Comparison of ENCODE assay signal across 8 mouse cellular contexts in genomic region chr7:16405073-16405455, GRCm38 (mm10). TPM values are rescaled to one million over a fixed set of nuclear protein-coding genes. Genes with fewer than 3 reads are reported as not detected.
DNase-seq lines count a peak whose midpoint lies in the region; ATAC-seq lines count a peak whose summit lies in the region.

No protein-coding gene starts in this region.

- H3K27me3 ChIP-seq in forebrain, embryonic 16.5 days (replicated peaks; ENCODE audit: control insufficient read depth, insufficient read depth, low read length): no peaks in the 10 kb centered on the region
- no peaks in the 10 kb centered on the region for H3K27me3 ChIP-seq in hindbrain, embryonic 10.5 days (ENCODE audit: insufficient read depth, poor library complexity, severe bottlenecking)
- no peaks in the 10 kb centered on the region for H3K27me3 ChIP-seq in limb, embryonic 15.5 days
- no peaks in the 10 kb centered on the region for H3K27me3 ChIP-seq in midbrain, embryonic 15.5 days (replicated peaks)

- peak; percentile 12 to 22 for DNase-seq in B cell, adult 2 months
- peak; percentile 61 for DNase-seq in adrenal gland, postnatal 10 days
- no peak for DNase-seq in hindbrain, embryonic 10.5 days (ENCODE audit: low spot score)
- DNase-seq in thymus, postnatal 10 days (ENCODE audit: low spot score in 2 of 2): peak; percentile 45 to 58
- DNase-seq in left cerebral cortex, postnatal 4 days: no peak

- no peaks in the 10 kb centered on the region for H3K36me3 ChIP-seq in forebrain, embryonic 16.5 days (ENCODE audit: control insufficient read depth, insufficient read depth)
- H3K36me3 ChIP-seq in hindbrain, embryonic 10.5 days: peaks cover 48% of the 10 kb centered on the region
- H3K36me3 ChIP-seq in limb, embryonic 15.5 days: no peaks in the 10 kb centered on the region
- no peaks in the 10 kb centered on the region for H3K36me3 ChIP-seq in midbrain, embryonic 15.5 days (replicated peaks)

- intact Hi-C loops in left cerebral cortex, postnatal 4 days (cut with DNase I): no loop called here

- no peak overlapping the region for H3K4me3 ChIP-seq in forebrain, embryonic 16.5 days (replicated peaks; ENCODE audit: low read length)
- peak overlapping the region; percentile 90 for H3K4me3 ChIP-seq in hindbrain, embryonic 10.5 days
- peak overlapping the region; percentile 18; the same call in 1 of the 2 replicates for H3K4me3 ChIP-seq in limb, embryonic 15.5 days
- H3K4me3 ChIP-seq in midbrain, embryonic 15.5 days: no peak overlapping the region

- 60% methylated on average over 2 of the region's 2 CpGs for WGBS in forebrain, embryonic 16.5 days
- WGBS in hindbrain, embryonic 10.5 days: 91% methylated on average over 2 of the region's 2 CpGs
- WGBS in limb, embryonic 15.5 days: 40% methylated on average over 2 of the region's 2 CpGs
- WGBS in midbrain, embryonic 15.5 days: 72% methylated on average over 2 of the region's 2 CpGs

- H3K9ac ChIP-seq in forebrain, embryonic 16.5 days (replicated peaks; ENCODE audit: low read depth, low read length): peak overlapping the region; percentile 37; the same call in 1 of the 2 replicates
- no peak overlapping the region for H3K9ac ChIP-seq in limb, embryonic 15.5 days
- H3K9ac ChIP-seq in midbrain, embryonic 15.5 days: 0 out of 2 replicates have a peak overlapping the region, but pooled peaks have one; percentile 26

- ATAC-seq in forebrain, embryonic 16.5 days: no peak
- no peak for ATAC-seq in limb, embryonic 15.5 days (ENCODE audit: insufficient number of reproducible peaks, low FRiP score, low TSS enrichment, low read depth)
- no peak for ATAC-seq in midbrain, embryonic 15.5 days (replicated peaks)

- no peak overlapping the region; the same call in 1 of the 2 replicates for H3K4me2 ChIP-seq in forebrain, embryonic 16.5 days (ENCODE audit: low read length)
- H3K4me2 ChIP-seq in limb, embryonic 15.5 days: peak overlapping the region; percentile 34
- H3K4me2 ChIP-seq in midbrain, embryonic 15.5 days: 0 out of 2 replicates have a peak overlapping the region, but pooled peaks have one; percentile 30

- H3K27ac ChIP-seq in forebrain, embryonic 16.5 days (ENCODE audit: low read length): peak overlapping the region; percentile 46
- peak overlapping the region; percentile 98 for H3K27ac ChIP-seq in hindbrain, embryonic 10.5 days
- H3K27ac ChIP-seq in limb, embryonic 15.5 days: peak overlapping the region; percentile 95
- H3K27ac ChIP-seq in midbrain, embryonic 15.5 days: peak overlapping the region; percentile 67; the same call in 1 of the 2 replicates

- peaks cover 28% of the 10 kb centered on the region for H3K4me1 ChIP-seq in forebrain, embryonic 16.5 days (replicated peaks; ENCODE audit: control insufficient read depth, insufficient read depth, low read length)
- peaks cover 36% of the 10 kb centered on the region for H3K4me1 ChIP-seq in hindbrain, embryonic 10.5 days (replicated peaks)
- H3K4me1 ChIP-seq in limb, embryonic 15.5 days: peaks cover 32% of the 10 kb centered on the region
- H3K4me1 ChIP-seq in midbrain, embryonic 15.5 days: peaks cover 33% of the 10 kb centered on the region

- H3K9me3 ChIP-seq in forebrain, embryonic 16.5 days (ENCODE audit: control insufficient read depth, low read length): no peaks in the 10 kb centered on the region
- H3K9me3 ChIP-seq in hindbrain, embryonic 10.5 days: no peaks in the 10 kb centered on the region
- H3K9me3 ChIP-seq in limb, embryonic 15.5 days: no peaks in the 10 kb centered on the region
- H3K9me3 ChIP-seq in midbrain, embryonic 15.5 days: no peaks in the 10 kb centered on the region

RNA-seq across cellular contexts. Expression of gene Zc3h4, which starts 4.4 kb away (rescaled TPM):
- 10 to 100 TPM; 44.0 to 54.3 TPM for total RNA-seq in adrenal gland, postnatal 10 days (2021)
- 18.6 and 19.3 TPM in 2 replicates for polyA plus RNA-seq in forebrain, embryonic 16.5 days (2015; fragmentation: Nextera tagmentation; extraction: Ambion mirVana)
- 20.5 and 23.0 TPM in 2 replicates for polyA plus RNA-seq in hindbrain, embryonic 10.5 days (2016; fragmentation: Nextera tagmentation; extraction: Ambion mirVana)
- 12.3 and 14.1 TPM in 2 replicates for polyA plus RNA-seq in limb, embryonic 15.5 days (2015; fragmentation: Nextera tagmentation; extraction: Ambion mirVana)
- 20.0 and 22.1 TPM in 2 replicates for polyA plus RNA-seq in midbrain, embryonic 15.5 days (2015; fragmentation: Nextera tagmentation; extraction: Ambion mirVana)
- total RNA-seq in left cerebral cortex, postnatal 4 days (2021): 10 to 100 TPM; 67.8 to 68.5 TPM

RNA-seq across cellular contexts. Expression of gene Sae1, which starts 17.5 kb away (rescaled TPM):
- 10 to 100 TPM; 60.8 to 64.0 TPM for total RNA-seq in adrenal gland, postnatal 10 days (2021)
- 297 and 304 TPM in 2 replicates for polyA plus RNA-seq in forebrain, embryonic 16.5 days (2015; fragmentation: Nextera tagmentation; extraction: Ambion mirVana)
- polyA plus RNA-seq in hindbrain, embryonic 10.5 days (2016; fragmentation: Nextera tagmentation; extraction: Ambion mirVana): 371 and 455 TPM in 2 replicates
- polyA plus RNA-seq in limb, embryonic 15.5 days (2015; fragmentation: Nextera tagmentation; extraction: Ambion mirVana): 282 and 287 TPM in 2 replicates
- 243 and 256 TPM in 2 replicates for polyA plus RNA-seq in midbrain, embryonic 15.5 days (2015; fragmentation: Nextera tagmentation; extraction: Ambion mirVana)
- 100 to 1,000 TPM; 119 to 129 TPM for total RNA-seq in left cerebral cortex, postnatal 4 days (2021)

RNA-seq across cellular contexts. Expression of gene Tmem160, which starts 47.5 kb away (rescaled TPM):
- 10 to 100 TPM; 43.9 to 46.8 TPM for total RNA-seq in adrenal gland, postnatal 10 days (2021)
- polyA plus RNA-seq in forebrain, embryonic 16.5 days (2015; fragmentation: Nextera tagmentation; extraction: Ambion mirVana): 65.1 and 66.7 TPM in 2 replicates
- 67.4 and 70.9 TPM in 2 replicates for polyA plus RNA-seq in hindbrain, embryonic 10.5 days (2016; fragmentation: Nextera tagmentation; extraction: Ambion mirVana)
- polyA plus RNA-seq in limb, embryonic 15.5 days (2015; fragmentation: Nextera tagmentation; extraction: Ambion mirVana): 36.6 and 39.2 TPM in 2 replicates
- 63.6 and 74.4 TPM in 2 replicates for polyA plus RNA-seq in midbrain, embryonic 15.5 days (2015; fragmentation: Nextera tagmentation; extraction: Ambion mirVana)
- 10 to 100 TPM; 61.8 to 66.8 TPM for total RNA-seq in left cerebral cortex, postnatal 4 days (2021)

Comparison
In these comparisons a context has a peak if more than half of its experiments do, and no peak if none do; other contexts are left out.
1. DNase-seq: peak in B cell, adult 2 months (2 of 2), adrenal gland, postnatal 10 days (single experiment) and thymus, postnatal 10 days (2 of 2); none in hindbrain, embryonic 10.5 days (single experiment) and left cerebral cortex, postnatal 4 days (single experiment).
2. H3K27ac ChIP-seq: peak in every context shown above with its lines; median percentile 98 in hindbrain, embryonic 10.5 days; 95 in limb, embryonic 15.5 days; 67 in midbrain, embryonic 15.5 days; 46 in forebrain, embryonic 16.5 days.
3. H3K4me3 ChIP-seq: peak in hindbrain, embryonic 10.5 days (single experiment) and limb, embryonic 15.5 days (single experiment); none in forebrain, embryonic 16.5 days (single experiment) and midbrain, embryonic 15.5 days (single experiment).